8 mouse cellular contexts compared by ENCODE assay signal in the genomic region with DNA sequence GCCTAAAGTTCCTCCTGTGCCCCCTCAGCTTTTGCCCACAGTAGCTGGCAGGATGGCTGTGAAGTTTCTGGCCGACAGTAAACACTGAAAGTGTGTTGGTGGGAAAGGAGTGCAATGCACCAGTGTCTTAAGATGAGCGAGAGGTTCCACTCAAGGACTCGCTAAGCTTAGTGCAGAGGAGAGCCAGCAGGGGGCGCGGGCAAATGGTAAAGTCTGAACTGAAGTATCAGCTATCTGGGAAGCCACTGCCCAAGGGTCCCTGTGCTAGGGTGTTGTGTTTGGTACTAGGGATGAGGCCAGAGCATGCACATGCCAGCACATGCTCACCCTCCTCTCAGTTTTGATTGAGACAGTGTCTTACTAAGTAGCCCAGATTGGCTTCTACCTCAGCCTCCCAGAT.
DNase-seq lines count a peak whose midpoint lies in the region; ATAC-seq and TF ChIP-seq lines count a peak whose summit lies in the region.

No protein-coding gene starts in this region.

- no peaks in the 10 kb centered on the region for H3K9me3 ChIP-seq in hindbrain, embryonic 16.5 days (ENCODE audit: control insufficient read depth, low read length)
- no peaks in the 10 kb centered on the region for H3K9me3 ChIP-seq in midbrain, embryonic 13.5 days

- intact Hi-C loops in left cerebral cortex, postnatal 14 days (cut with DNase I), result loop anchor here (5.0 kb wide), 1 partner anchor 147 kb away; a partner anchor contains a TSS

- TF ChIP-seq POLR2A in small intestine, adult 2 months (IDR thresholded peaks at IDR 0.05; ENCODE audit: low read depth, low read length), result no peak

- DNase-seq in NIH3T3 (ENCODE audit: low read depth), result peak; percentile 85
- peak; percentile 61 for DNase-seq in c-Kit-positive CD71-positive TER-119-positive erythroid progenitor cells, embryonic 14.5 days (ENCODE audit: low spot score)
- DNase-seq in frontal cortex, postnatal 14 days (ENCODE audit: low spot score in 2 of 2), result peak; percentile 42 to 70
- peak; percentile 77 to 80 for DNase-seq in left cerebral cortex, postnatal 14 days (ENCODE audit: low spot score in 2 of 2)

- no peak overlapping the region for H3K4me3 ChIP-seq in hindbrain, embryonic 16.5 days (ENCODE audit: low read length)
- no peak overlapping the region for H3K4me3 ChIP-seq in midbrain, embryonic 13.5 days (replicated peaks)
- no peak overlapping the region for H3K4me3 ChIP-seq in small intestine, adult 2 months (ENCODE audit: low read depth, low read length)

- H3K36me3 ChIP-seq in hindbrain, embryonic 16.5 days (ENCODE audit: control insufficient read depth, insufficient read depth, low read length), result no peaks in the 10 kb centered on the region
- peaks cover 6% of the 10 kb centered on the region; the same call in 1 of the 2 replicates for H3K36me3 ChIP-seq in midbrain, embryonic 13.5 days
- H3K36me3 ChIP-seq in small intestine, adult 2 months (ENCODE audit: control insufficient read depth, insufficient read depth, low read length), result peaks cover 3% of the 10 kb centered on the region

- peak; percentile 89; the same call in 1 of the 2 replicates for TF ChIP-seq CTCF in small intestine, adult 2 months (IDR thresholded peaks at IDR 0.05; ENCODE audit: extremely low read depth, insufficient read length, insufficient replicate concordance, low read depth, low read length)

- no peak overlapping the region for H3K27ac ChIP-seq in hindbrain, embryonic 16.5 days (ENCODE audit: low read depth, low read length)
- H3K27ac ChIP-seq in midbrain, embryonic 13.5 days, result no peak overlapping the region
- no peak overlapping the region for H3K27ac ChIP-seq in small intestine, adult 2 months (ENCODE audit: insufficient read depth, low read depth, low read length)

- ATAC-seq in hindbrain, embryonic 16.5 days, result peak; percentile 74
- ATAC-seq in midbrain, embryonic 13.5 days, result peak; percentile 72
- no peak for ATAC-seq in erythroid progenitor cell, adult 5-6 weeks (replicated peaks; ENCODE audit: low FRiP score, poor library complexity, severe bottlenecking)

- H3K27me3 ChIP-seq in hindbrain, embryonic 16.5 days (replicated peaks; ENCODE audit: control insufficient read depth, insufficient read depth, low read length), result no peaks in the 10 kb centered on the region
- H3K27me3 ChIP-seq in midbrain, embryonic 13.5 days, result no peaks in the 10 kb centered on the region
- H3K27me3 ChIP-seq in small intestine, adult 2 months (ENCODE audit: control insufficient read depth, insufficient read depth, low read length), result no peaks in the 10 kb centered on the region

- 4% methylated on average over 5 of the region's 5 CpGs for WGBS in hindbrain, embryonic 16.5 days
- 7% methylated on average over 5 of the region's 5 CpGs for WGBS in midbrain, embryonic 13.5 days
- whole genome bisulfite sequencing in small intestine, adult 2 months, result 7% methylated on average over 5 of the region's 5 CpGs

- no peak overlapping the region for H3K9ac ChIP-seq in hindbrain, embryonic 16.5 days (ENCODE audit: low read depth, low read length)
- no peak overlapping the region for H3K9ac ChIP-seq in midbrain, embryonic 13.5 days (replicated peaks)

- H3K4me2 ChIP-seq in hindbrain, embryonic 16.5 days (ENCODE audit: low read length), result no peak overlapping the region
- H3K4me2 ChIP-seq in midbrain, embryonic 13.5 days (replicated peaks), result no peak overlapping the region

- no peaks in the 10 kb centered on the region; the same call in 1 of the 2 replicates for H3K4me1 ChIP-seq in hindbrain, embryonic 16.5 days (ENCODE audit: control insufficient read depth, insufficient read depth, low read depth, low read length)
- 0 out of 2 replicates have a peak, but pooled peaks cover 2% of the 10 kb centered on the region for H3K4me1 ChIP-seq in midbrain, embryonic 13.5 days (replicated peaks)
- H3K4me1 ChIP-seq in small intestine, adult 2 months (ENCODE audit: control insufficient read depth, insufficient read depth, insufficient read length, low read length), result peaks cover 27% of the 10 kb centered on the region
